Mouse (Mus musculus): ENCODE measurements at regions not wholly inside any gene's neighbourhood (a gene's known extent, or its start where the extent isn't known, plus 50 kb on each side); places are given as distances from the start of the nearest gene placed in this dataset.
"Not testable (repeated sequence)": the region's sequence is repeated elsewhere in the genome, so short reads cannot be mapped to it uniquely, and the experiment has no call there.

- no peak for DNase-seq (ENCODE audit: low spot score in 2 of 2)
Measured at GRCm38 (mm10) chr14:13055198-13055597, 229.4 kb upstream of the Synpr start.

- DNase-seq (ENCODE audit: low spot score in 2 of 2): not testable (repeated sequence)
Measured at GRCm38 (mm10) chr14:13042536-13042935, 219.7 kb upstream of the Cadps start.

- DNase-seq (ENCODE audit: low spot score in 2 of 2): no peak
Measured at GRCm38 (mm10) chr14:13041741-13042140, 218.9 kb upstream of the Cadps start.

- DNase-seq (ENCODE audit: low spot score in 2 of 2): no peak
Measured at GRCm38 (mm10) chr14:13040176-13040575, 217.3 kb upstream of the Cadps start.

GRCm38 (mm10) chr14:13037426-13037825, 214.5 kb upstream of the Cadps start:
- peak in 1 of 2 experiments; percentile 22 for DNase-seq (ENCODE audit: low spot score in 2 of 2)

- no peak for DNase-seq (ENCODE audit: low spot score in 2 of 2)
Measured at GRCm38 (mm10) chr14:13029794-13030193, 206.9 kb upstream of the Cadps start.

GRCm38 (mm10) chr14:13022744-13023143, 199.9 kb upstream of the Cadps start:
- DNase-seq (ENCODE audit: low spot score in 2 of 2): no peak

- DNase-seq (ENCODE audit: low spot score in 2 of 2): no peak
Measured at GRCm38 (mm10) chr14:13011099-13011498, 188.2 kb upstream of the Cadps start.

GRCm38 (mm10) chr14:13000997-13001699, 178.3 kb upstream of the Cadps start:
- DNase-seq (ENCODE audit: low spot score in 2 of 2): peak; percentile 33 to 36

GRCm38 (mm10) chr14:12979416-12979815, 156.5 kb upstream of the Cadps start:
- no peak for DNase-seq (ENCODE audit: low spot score in 2 of 2)

- DNase-seq (ENCODE audit: low spot score in 2 of 2): no peak
Measured at GRCm38 (mm10) chr14:12966441-12966840, 143.6 kb upstream of the Cadps start.

GRCm38 (mm10) chr14:12957896-12958295, 135.0 kb upstream of the Cadps start:
- DNase-seq (ENCODE audit: low spot score in 2 of 2): not testable (repeated sequence)

GRCm38 (mm10) chr14:12950922-12951321, 128.0 kb upstream of the Cadps start:
- no peak for DNase-seq (ENCODE audit: low spot score in 2 of 2)

- no peak for DNase-seq (ENCODE audit: low spot score in 2 of 2)
Measured at GRCm38 (mm10) chr14:12938638-12939293, 115.9 kb upstream of the Cadps start.

GRCm38 (mm10) chr14:12936343-12936742, 113.5 kb upstream of the Cadps start:
- no peak for DNase-seq (ENCODE audit: low spot score in 2 of 2)

- peak in 1 of 2 experiments; percentile 24 for DNase-seq (ENCODE audit: low spot score in 2 of 2)
Measured at GRCm38 (mm10) chr14:12931668-12932384, 108.9 kb upstream of the Cadps start.

- peak; percentile 22 to 33 for DNase-seq (ENCODE audit: low spot score in 2 of 2)
Measured at GRCm38 (mm10) chr14:12923617-12924016, 100.7 kb upstream of the Cadps start.

- no peak for DNase-seq (ENCODE audit: low spot score in 2 of 2)
Measured at GRCm38 (mm10) chr14:12915431-12915830, 92.6 kb upstream of the Cadps start.

- DNase-seq (ENCODE audit: low spot score in 2 of 2): no peak
Measured at GRCm38 (mm10) chr14:12913956-12914355, 91.1 kb upstream of the Cadps start.

GRCm38 (mm10) chr14:12913421-12913820, 90.5 kb upstream of the Cadps start:
- DNase-seq (ENCODE audit: low spot score in 2 of 2): no peak

- DNase-seq (ENCODE audit: low spot score in 2 of 2): no peak
Measured at GRCm38 (mm10) chr14:12877337-12877662, 54.4 kb upstream of the Cadps start.

- DNase-seq (ENCODE audit: low spot score in 2 of 2): peak; percentile 36 to 46
Measured at GRCm38 (mm10) chr14:12876417-12877336, 53.8 kb upstream of the Cadps start.

All from right cerebral cortex, postnatal 10 days (tissue).